Mouse (Mus musculus) liver, embryonic 12.5 days (tissue): Measurements from ENCODE around the gene Fmo6. TPM values are rescaled to one million over a fixed set of nuclear protein-coding genes. Genes with fewer than 3 reads are reported as not detected.

ENCODE experiments used
- ATAC-seq: fragments of 200-750 bp; cut with Nextera tagmentation; 2 replicates; pipeline ENCODE4 v1.8.0; 2017; ENCODE audit warnings: moderate number of reproducible peaks, mild to moderate bottlenecking, moderate library complexity
- H3K27ac ChIP-seq: fragments of 300-500 bp; sonication (generic); 2 replicates; pipeline ENCODE4 v1.5.1; 2016; ENCODE audit warnings: mild to moderate bottlenecking
- H3K27me3 ChIP-seq: fragments of 300-500 bp; sonication (generic); replicated peaks from 2 replicates; pipeline ENCODE4 v1.6.1; 2016; ENCODE audit warnings: mild to moderate bottlenecking, moderate library complexity
- H3K36me3 ChIP-seq: fragments of 300-500 bp; sonication (generic); 2 replicates; pipeline ENCODE4 v1.6.1; 2016; ENCODE audit warnings: mild to moderate bottlenecking, moderate library complexity
- H3K4me1 ChIP-seq: fragments of 300-500 bp; sonication (generic); 2 replicates; pipeline ENCODE4 v1.6.1; 2016
- H3K4me2 ChIP-seq: fragments of 300-500 bp; sonication (generic); 2 replicates; pipeline ENCODE4 v1.6.1; 2016; ENCODE audit warnings: mild to moderate bottlenecking, moderate library complexity
- H3K4me3 ChIP-seq: fragments of 300-500 bp; sonication (generic); 2 replicates; pipeline ENCODE4 v1.5.1; 2016; ENCODE audit warnings: mild to moderate bottlenecking, moderate library complexity
- H3K9ac ChIP-seq: fragments of 300-500 bp; sonication (generic); 2 replicates; pipeline ENCODE4 v1.6.1; 2016; ENCODE audit warnings: mild to moderate bottlenecking, moderate library complexity
- H3K9me3 ChIP-seq: fragments of 300-500 bp; sonication (generic); replicated peaks from 2 replicates; pipeline ENCODE4 v1.6.1; 2016; ENCODE audit warnings: mild to moderate bottlenecking, moderate library complexity
- WGBS: fragments of 180-500 bp; shearing (Covaris S2); methylation state at CpG from one replicate; pipeline ENCODE4 v1.1.7; 2016; ENCODE audit not compliant: insufficient replicate concordance; 5-methylcytosine and 5-hydroxymethylcytosine counted together
- polyA plus RNA-seq: library from polyadenylated mRNA; unstranded; fragments of >200 nt; fragmentation: Nextera tagmentation; extraction: Ambion mirVana; gene quantifications from 2 replicates; pipeline ENCODE4 v1.2.1, GENCODE M21; 2016

Gene Fmo6
- polyA plus RNA-seq, 1 experiment from 2014 or later = not detected

GRCm38 (mm10) chr1:162937970-162938695, 818 bp upstream of the Fmo6 start:
- Histone ChIP-seq H3K36me3 (no peaks in the 10 kb centered on the region), H3K27me3 (no peaks in the 10 kb centered on the region), H3K27ac (no peak overlapping the region), H3K4me3 (no peak overlapping the region), H3K4me2 (no peak overlapping the region), H3K9me3 (no peaks in the 10 kb centered on the region), H3K9ac (no peak overlapping the region), H3K4me1 (no peaks in the 10 kb centered on the region)
- ATAC-seq = no peak
- whole genome bisulfite sequencing = 62% methylated on average over 5 of the region's 5 CpGs

GRCm38 (mm10) chr1:162934374-162935012, 2.8 kb downstream of the Fmo6 start:
- no peak overlapping the region for H3K27ac ChIP-seq
- WGBS = 68% methylated on average over 4 of the region's 4 CpGs
- no peak overlapping the region for H3K9ac ChIP-seq
- no peak for ATAC-seq
- no peaks in the 10 kb centered on the region for H3K27me3 ChIP-seq
- H3K4me2 ChIP-seq = no peak overlapping the region
- no peaks in the 10 kb centered on the region for H3K36me3 ChIP-seq
- H3K4me1 ChIP-seq = no peaks in the 10 kb centered on the region
- H3K9me3 ChIP-seq = no peaks in the 10 kb centered on the region
- no peak overlapping the region for H3K4me3 ChIP-seq

GRCm38 (mm10) chr1:162932386-162932785, 4.9 kb downstream of the Fmo6 start:
- H3K4me1 ChIP-seq = no peaks in the 10 kb centered on the region
- ATAC-seq = no peak
- H3K27ac ChIP-seq = no peak overlapping the region
- H3K9ac ChIP-seq = no peak overlapping the region
- H3K36me3 ChIP-seq = no peaks in the 10 kb centered on the region
- H3K9me3 ChIP-seq = no peaks in the 10 kb centered on the region
- no peaks in the 10 kb centered on the region for H3K27me3 ChIP-seq
- 66% methylated on average over 4 of the region's 4 CpGs for WGBS
- no peak overlapping the region for H3K4me3 ChIP-seq
- no peak overlapping the region for H3K4me2 ChIP-seq

GRCm38 (mm10) chr1:162931880-162932279, 5.4 kb downstream of the Fmo6 start:
- H3K36me3 ChIP-seq = no peaks in the 10 kb centered on the region
- H3K9ac ChIP-seq = no peak overlapping the region
- no peak overlapping the region for H3K4me2 ChIP-seq
- H3K27me3 ChIP-seq = no peaks in the 10 kb centered on the region
- H3K9me3 ChIP-seq = no peaks in the 10 kb centered on the region
- H3K4me3 ChIP-seq = no peak overlapping the region
- H3K27ac ChIP-seq = no peak overlapping the region
- no peaks in the 10 kb centered on the region for H3K4me1 ChIP-seq
- WGBS = 65% methylated on average over 5 of the region's 5 CpGs
- ATAC-seq = no peak

GRCm38 (mm10) chr1:162931310-162931875, 5.9 kb downstream of the Fmo6 start:
- Histone ChIP-seq H3K4me1 (no peaks in the 10 kb centered on the region), H3K4me3 (no peak overlapping the region), H3K9me3 (no peaks in the 10 kb centered on the region), H3K4me2 (no peak overlapping the region), H3K36me3 (no peaks in the 10 kb centered on the region), H3K27ac (no peak overlapping the region), H3K9ac (no peak overlapping the region), H3K27me3 (no peaks in the 10 kb centered on the region)
- 61% methylated on average over 4 of the region's 4 CpGs for WGBS
- ATAC-seq = no peak

GRCm38 (mm10) chr1:162930631-162931030, 6.7 kb downstream of the Fmo6 start:
- Histone ChIP-seq H3K27ac (no peak overlapping the region), H3K4me3 (no peak overlapping the region), H3K4me2 (no peak overlapping the region), H3K9ac (no peak overlapping the region), H3K27me3 (no peaks in the 10 kb centered on the region), H3K4me1 (no peaks in the 10 kb centered on the region), H3K9me3 (no peaks in the 10 kb centered on the region), H3K36me3 (no peaks in the 10 kb centered on the region)
- 48% methylated on average over 2 of the region's 2 CpGs for WGBS
- ATAC-seq = no peak

GRCm38 (mm10) chr1:162929146-162929545, 8.2 kb downstream of the Fmo6 start:
- no peak for ATAC-seq
- H3K36me3 ChIP-seq = no peaks in the 10 kb centered on the region

GRCm38 (mm10) chr1:162925121-162925520, 12.2 kb downstream of the Fmo6 start:
- H3K4me3 ChIP-seq = no peak overlapping the region
- H3K4me1 ChIP-seq = no peaks in the 10 kb centered on the region
- no peak overlapping the region for H3K27ac ChIP-seq
- 25% methylated on average over 1 of the region's 1 CpGs for WGBS
- no peak overlapping the region for H3K9ac ChIP-seq
- no peaks in the 10 kb centered on the region for H3K27me3 ChIP-seq
- H3K36me3 ChIP-seq = no peaks in the 10 kb centered on the region
- no peak overlapping the region for H3K4me2 ChIP-seq
- no peaks in the 10 kb centered on the region for H3K9me3 ChIP-seq
- no peak for ATAC-seq

More at GRCm38 (mm10) chr1:162929146-162929545, 8.2 kb downstream of the Fmo6 start:
- Histone ChIP-seq H3K9me3 (no peaks in the 10 kb centered on the region), H3K4me2 (no peak overlapping the region), H3K4me3 (no peak overlapping the region), H3K4me1 (no peaks in the 10 kb centered on the region), H3K27ac (no peak overlapping the region), H3K9ac (no peak overlapping the region), H3K27me3 (no peaks in the 10 kb centered on the region)
- 61% methylated on average over 3 of the region's 3 CpGs for WGBS

GRCm38 (mm10) chr1:162916661-162917060, 20.7 kb downstream of the Fmo6 start:
- Histone ChIP-seq H3K27ac (no peak overlapping the region), H3K27me3 (no peaks in the 10 kb centered on the region), H3K9me3 (no peaks in the 10 kb centered on the region), H3K36me3 (no peaks in the 10 kb centered on the region), H3K4me1 (no peaks in the 10 kb centered on the region), H3K9ac (no peak overlapping the region), H3K4me2 (no peak overlapping the region), H3K4me3 (no peak overlapping the region)
- WGBS = 63% methylated on average over 8 of the region's 8 CpGs
- ATAC-seq = no peak

- Histone ChIP-seq H3K27me3 (no peaks in the 10 kb centered on the region), H3K4me2 (no peak overlapping the region), H3K36me3 (no peaks in the 10 kb centered on the region), H3K27ac (no peak overlapping the region), H3K4me3 (no peak overlapping the region), H3K9me3 (no peaks in the 10 kb centered on the region), H3K9ac (no peak overlapping the region), H3K4me1 (no peaks in the 10 kb centered on the region)
- no peak for ATAC-seq
- 72% methylated on average over 4 of the region's 4 CpGs for WGBS
These were observed 22.3 kb downstream of the Fmo6 start for GRCm38 (mm10) chr1:162914932-162915556.

GRCm38 (mm10) chr1:162912085-162912484, 25.2 kb downstream of the Fmo6 start:
- Histone ChIP-seq H3K4me3 (no peak overlapping the region), H3K36me3 (no peaks in the 10 kb centered on the region), H3K9me3 (no peaks in the 10 kb centered on the region), H3K4me2 (no peak overlapping the region), H3K4me1 (no peaks in the 10 kb centered on the region), H3K27me3 (no peaks in the 10 kb centered on the region), H3K9ac (no peak overlapping the region), H3K27ac (no peak overlapping the region)
- no peak for ATAC-seq

- Histone ChIP-seq H3K9ac (no peak overlapping the region), H3K27me3 (no peaks in the 10 kb centered on the region), H3K36me3 (no peaks in the 10 kb centered on the region), H3K27ac (no peak overlapping the region), H3K4me3 (no peak overlapping the region), H3K4me2 (no peak overlapping the region), H3K9me3 (no peaks in the 10 kb centered on the region), H3K4me1 (no peaks in the 10 kb centered on the region)
- 78% methylated on average over 4 of the region's 4 CpGs for WGBS
- ATAC-seq = no peak
These were observed 35.4 kb downstream of the Fmo6 start for GRCm38 (mm10) chr1:162901879-162902278.
